Mouse (Mus musculus) C2C12 (cell line): ENCODE data around the gene Gm17606.

Experiments
- CTCF ChIP-seq: IDR thresholded peaks from one replicate; pipeline ENCODE4 v1.5.1; 2011; ENCODE audit not compliant: control insufficient read depth, insufficient read depth, insufficient read length
- MYOG ChIP-seq: IDR thresholded peaks from one replicate; pipeline ENCODE4 v1.6.1; 2011; ENCODE audit not compliant: control insufficient read depth, insufficient read length; ENCODE audit errors: extremely low read depth
- USF1 ChIP-seq: IDR thresholded peaks from one replicate; pipeline ENCODE4 v1.6.1; 2011; ENCODE audit warnings: low read depth, mild to moderate bottlenecking, control low read depth, moderate library complexity

DNA sequence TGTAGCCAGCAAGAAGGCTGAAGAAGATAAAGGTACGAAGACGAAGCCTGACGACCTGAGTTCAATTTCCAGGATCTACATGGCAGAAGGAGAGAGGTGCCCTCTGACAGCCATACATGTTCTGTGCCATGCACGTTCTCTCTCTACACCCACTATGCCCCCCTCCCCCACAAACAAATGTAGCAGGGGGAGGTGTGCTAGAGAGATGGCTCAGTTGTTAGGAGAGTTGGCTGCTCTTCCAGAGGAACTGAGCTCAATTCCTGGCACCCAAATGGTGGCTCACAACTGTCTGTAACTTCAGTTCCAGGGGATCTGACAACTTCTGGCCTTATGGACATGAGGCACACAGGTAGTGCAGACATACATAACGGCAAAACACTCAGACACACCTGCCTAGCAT, 35.5 kb downstream of the Gm17606 start:
- TF ChIP-seq CTCF (no peak), USF1 (no peak), MYOG (no peak)
